Mouse (Mus musculus): ENCODE results near the gene Camk2g.

DNA sequence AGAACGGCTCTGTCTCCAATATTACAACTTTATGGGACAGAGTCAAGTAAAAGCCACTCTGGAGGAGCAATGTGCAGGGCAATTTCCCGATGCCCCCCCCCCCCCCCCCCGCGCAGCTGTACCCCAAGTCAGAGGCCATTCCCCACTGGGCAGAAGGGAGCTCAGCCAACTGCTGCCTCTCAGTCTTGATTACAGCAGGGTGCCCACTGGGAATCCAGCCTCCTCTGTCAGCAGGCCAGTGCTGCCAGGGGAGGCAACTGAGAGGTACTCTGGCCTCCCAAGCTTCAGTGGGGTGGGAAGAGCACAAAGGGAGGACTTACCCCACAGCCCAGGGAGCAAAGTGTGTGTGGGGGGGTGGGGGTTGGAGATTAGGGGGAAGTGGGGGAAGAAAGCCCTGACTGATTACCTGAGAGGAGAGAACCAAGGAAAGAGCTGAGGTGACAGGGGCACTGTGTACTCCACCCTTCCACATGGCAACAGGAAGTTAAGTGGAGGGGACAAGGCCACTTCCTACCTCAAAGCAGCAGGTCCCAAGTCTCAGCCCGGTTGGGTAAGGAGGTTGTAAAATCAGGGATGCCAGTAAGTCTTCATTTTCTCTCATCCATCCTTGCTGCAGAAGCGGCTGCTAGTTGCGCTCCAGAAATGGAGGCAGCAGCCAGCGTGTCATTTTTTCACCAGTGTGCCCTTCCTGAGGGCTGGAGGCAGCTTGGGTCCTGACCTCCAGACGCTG lies 1.7 kb upstream of the Camk2g start:
- no peak for TF ChIP-seq CTCF (IDR thresholded peaks at IDR 0.05; ENCODE audit: control insufficient read depth, insufficient read depth, insufficient read length)
- TF ChIP-seq USF1 (IDR thresholded peaks at IDR 0.05; ENCODE audit: low read depth) = no peak
- TF ChIP-seq MYOD1 (IDR thresholded peaks at IDR 0.05; ENCODE audit: control insufficient read depth, insufficient read length, low read depth) = no peak
- TF ChIP-seq MYOG (IDR thresholded peaks at IDR 0.05; ENCODE audit: control insufficient read depth, extremely low read depth, insufficient read length) = no peak
- no peak for TF ChIP-seq FOSL1 (IDR thresholded peaks at IDR 0.05; ENCODE audit: insufficient read depth, low read length, poor library complexity, severe bottlenecking)
- no peak for TF ChIP-seq MAX (IDR thresholded peaks at IDR 0.05)
- TF ChIP-seq CEBPB (IDR thresholded peaks at IDR 0.05; ENCODE audit: low read depth) = no peak
